Mouse (Mus musculus): Measurements from ENCODE around the gene Dao.

GRCm38 (mm10) chr5:113973790-113974189 lies 29.7 kb upstream of the Dao start:
- TF ChIP-seq EP300 (optimal IDR thresholded peaks at IDR 0.05), result no peak
- TF ChIP-seq CTCF (IDR thresholded peaks at IDR 0.05; ENCODE audit: low read depth), result no peak
